Mouse (Mus musculus) CH12.LX (cell line): Measurements from ENCODE around the gene Dnm3. TPM values are rescaled to one million over a fixed set of nuclear protein-coding genes. Genes with fewer than 3 reads are reported as not detected.
A peak's percentile ranks its signal among the peaks of the same experiment; 100 is the strongest.

Experiments used
- DNase-seq: peaks from one replicate; pipeline ENCODE4 v3.0.0-alpha.2; 2013; ENCODE audit errors: extremely low read depth
- H3K27ac ChIP-seq: 2 replicates; pipeline ENCODE4 v1.5.1; 2012; ENCODE audit warnings: low read depth, mild to moderate bottlenecking, control low read depth, moderate library complexity; ENCODE audit not compliant: insufficient read depth
- H3K27me3 ChIP-seq: replicated peaks from 2 replicates; pipeline ENCODE3; 2012; ENCODE audit warnings: inconsistent platforms
- H3K36me3 ChIP-seq, 2 experiments: replicated peaks in 1 of 2; 2 replicates each; pipeline versions ENCODE3 to v1.6.1; 2012; ENCODE audit warnings: inconsistent platforms in 1 of 2, low read length in 1 of 2, mild to moderate bottlenecking in 1 of 2, mixed read lengths in 1 of 2, moderate library complexity in 1 of 2; ENCODE audit not compliant: control insufficient read depth in 1 of 2, insufficient read depth in 1 of 2
- H3K4me1 ChIP-seq, 2 experiments: 2 replicates each; pipeline ENCODE4 v1.6.1; 2012; ENCODE audit warnings: inconsistent platforms in 1 of 2, moderate library complexity in 1 of 2; ENCODE audit not compliant: insufficient read depth in 2 of 2, control insufficient read depth in 1 of 2
- H3K4me2 ChIP-seq: 2 replicates; pipeline ENCODE4 v1.6.1; 2012; ENCODE audit warnings: low read depth, mild to moderate bottlenecking, control low read depth; ENCODE audit not compliant: poor library complexity, insufficient read depth, severe bottlenecking
- H3K4me3 ChIP-seq, 3 experiments: fragments of 150-350 bp in 1 of 3; sonication (generic) in 1 of 3; replicated peaks in 1 of 3; 2 replicates each; pipeline versions ENCODE3 to v1.5.1; 2011 to 2012; ENCODE audit warnings: low read depth in 2 of 3, low read length in 2 of 3, mild to moderate bottlenecking in 2 of 3, moderate library complexity in 2 of 3, control low read depth in 1 of 3, improper control_type of control experiment in 1 of 3, inconsistent platforms in 1 of 3, mixed read lengths in 1 of 3; ENCODE audit not compliant: poor library complexity in 1 of 3
- H3K79me2 ChIP-seq: replicated peaks from 2 replicates; pipeline ENCODE4 v1.6.1; 2012; ENCODE audit warnings: mild to moderate bottlenecking, moderate library complexity; ENCODE audit not compliant: control insufficient read depth, poor library complexity, insufficient read depth, severe bottlenecking; ENCODE audit errors: extremely low read depth
- H3K9ac ChIP-seq: 2 replicates; pipeline ENCODE4 v1.6.1; 2012; ENCODE audit warnings: low read depth, mild to moderate bottlenecking, control low read depth, moderate library complexity; ENCODE audit not compliant: insufficient read depth
- H3K9me3 ChIP-seq: replicated peaks from 2 replicates; pipeline ENCODE3; 2012; ENCODE audit warnings: low read length, inconsistent platforms, mixed read lengths
- CHD1 ChIP-seq: IDR thresholded peaks from 2 replicates; pipeline ENCODE4 v1.6.1; 2012; ENCODE audit warnings: low read depth, low read length, improper control_type of control experiment, inconsistent platforms
- CTCF ChIP-seq, 2 experiments: IDR thresholded peaks in 1 of 2; conservative IDR thresholded peaks in 1 of 2; 2 replicates each; pipeline ENCODE4 v1.5.1; 2011 to 2012; ENCODE audit warnings: low read depth in 2 of 2, low read length in 2 of 2, improper control_type of control experiment in 1 of 2, inconsistent platforms in 1 of 2, mild to moderate bottlenecking in 1 of 2, moderate library complexity in 1 of 2
- E2F4 ChIP-seq: IDR thresholded peaks from 2 replicates; pipeline ENCODE4 v1.6.1; 2011; ENCODE audit warnings: low read depth, low read length, improper control_type of control experiment; ENCODE audit not compliant: insufficient replicate concordance
- ELF1 ChIP-seq: IDR thresholded peaks from 2 replicates; pipeline ENCODE4 v1.6.1; 2014; ENCODE audit warnings: low read depth, mild to moderate bottlenecking, inconsistent platforms, low read length, improper control_type of control experiment
- HCFC1 ChIP-seq: IDR thresholded peaks from 2 replicates; pipeline ENCODE4 v1.6.1; 2012; ENCODE audit warnings: low read depth, mild to moderate bottlenecking, inconsistent platforms, low read length, improper control_type of control experiment
- MAFK ChIP-seq: IDR thresholded peaks from 2 replicates; pipeline ENCODE4 v1.6.1; 2011; ENCODE audit warnings: low read length, improper control_type of control experiment; ENCODE audit not compliant: insufficient replicate concordance
- MAX ChIP-seq: IDR thresholded peaks from 2 replicates; pipeline ENCODE4 v1.6.1; 2011; ENCODE audit warnings: low read length, improper control_type of control experiment
- MAZ ChIP-seq: IDR thresholded peaks from 2 replicates; pipeline ENCODE4 v1.6.1; 2012; ENCODE audit warnings: low read depth, mild to moderate bottlenecking, inconsistent platforms, low read length, improper control_type of control experiment, moderate library complexity
- MXI1 ChIP-seq: IDR thresholded peaks from 2 replicates; pipeline ENCODE4 v1.6.1; 2011; ENCODE audit warnings: mild to moderate bottlenecking, low read depth, low read length, improper control_type of control experiment
- MYC ChIP-seq: IDR thresholded peaks from 2 replicates; pipeline ENCODE4 v1.6.1; 2011; ENCODE audit warnings: low read depth, mild to moderate bottlenecking, improper control_type of control experiment, low read length
- NELFE ChIP-seq: IDR thresholded peaks from 2 replicates; pipeline ENCODE4 v1.6.1; 2011; ENCODE audit warnings: low read depth, low read length, improper control_type of control experiment
- NRF1 ChIP-seq: IDR thresholded peaks from 2 replicates; pipeline ENCODE4 v1.6.1; 2014; ENCODE audit warnings: low read depth, mild to moderate bottlenecking, inconsistent platforms, low read length, improper control_type of control experiment, moderate library complexity
- PAX5 ChIP-seq: IDR thresholded peaks from 2 replicates; pipeline ENCODE4 v1.6.1; 2012; ENCODE audit warnings: low read length, inconsistent platforms, mixed read lengths
- POLR2A ChIP-seq: IDR thresholded peaks from 2 replicates; pipeline ENCODE4 v1.6.1; 2011; ENCODE audit warnings: low read depth, mild to moderate bottlenecking, improper control_type of control experiment, low read length
- POLR2AphosphoS2 ChIP-seq: IDR thresholded peaks from 2 replicates; pipeline ENCODE4 v1.6.1; 2011; ENCODE audit warnings: low read depth, low read length, improper control_type of control experiment
- RCOR1 ChIP-seq: conservative IDR thresholded peaks from 2 replicates; pipeline ENCODE4 v1.6.1; 2012; ENCODE audit warnings: low read depth, mild to moderate bottlenecking, inconsistent platforms, low read length, improper control_type of control experiment
- SMC3 ChIP-seq: IDR thresholded peaks from 2 replicates; pipeline ENCODE4 v1.6.1; 2011; ENCODE audit warnings: low read depth, low read length, improper control_type of control experiment
- TBP ChIP-seq: conservative IDR thresholded peaks from 2 replicates; pipeline ENCODE4 v1.6.1; 2011; ENCODE audit warnings: low read depth, low read length, improper control_type of control experiment
- UBTF ChIP-seq: IDR thresholded peaks from 2 replicates; pipeline ENCODE4 v1.6.1; 2012; ENCODE audit warnings: low read depth, mild to moderate bottlenecking, inconsistent platforms, low read length, improper control_type of control experiment, moderate library complexity
- USF2 ChIP-seq: conservative IDR thresholded peaks from 2 replicates; pipeline ENCODE4 v1.6.1; 2011; ENCODE audit warnings: low read depth, low read length, improper control_type of control experiment
- ZKSCAN1 ChIP-seq: IDR thresholded peaks from 2 replicates; pipeline ENCODE4 v1.6.1; 2012; ENCODE audit warnings: low read depth, inconsistent platforms, low read length, improper control_type of control experiment, borderline replicate concordance
- ZMIZ1 ChIP-seq: IDR thresholded peaks from 2 replicates; pipeline ENCODE4 v1.6.1; 2012; ENCODE audit warnings: low read depth, mild to moderate bottlenecking, inconsistent platforms, low read length, improper control_type of control experiment
- dilution Hi-C: fragments of 300-500 bp; cut with MboI; formaldehyde crosslinking; loops from 2 replicates; pipeline ENCODE4 v1.14.3; 2020; ENCODE audit warnings: low sequenced_read_pairs; ENCODE audit not compliant: extremely low pct_unique_long_range_greater_than_20kb, extremely low pct_ligation_motif_present
- in situ Hi-C: fragments of 300-500 bp; cut with MboI; formaldehyde crosslinking; loops from 3 replicates; pipeline ENCODE4 v1.14.3; 2019; ENCODE audit warnings: low sequenced_read_pairs, low pct_ligation_motif_present, low pct_unique_long_range_greater_than_20kb, mixed read lengths
- polyA plus RNA-seq: library from polyadenylated mRNA; unstranded; fragments of >175 nt; gene quantifications from 2 replicates; pipeline ENCODE4 v1.2.1, GENCODE M21; 2012; ENCODE audit warnings: low read depth; ENCODE audit not compliant: insufficient read length
- total RNA-seq, 2 experiments: library from RNA; depleted of rRNA; stranded (reverse); fragments of 300-350 nt in 1 of 2; fragments of >200 nt in 1 of 2; gene quantifications; 2 replicates each; pipeline ENCODE4 v1.2.3; 2012 to 2014

Dnm3 gene
- total and polyA plus RNA-seq, 3 experiments, result 3.6 to 9.5 (median 6.9) TPM

- no peaks in the 10 kb centered on the region for H3K9me3 ChIP-seq
- no peaks in the 10 kb centered on the region for H3K27me3 ChIP-seq
- H3K36me3 ChIP-seq, result no peaks in the 10 kb centered on the region
- H3K4me3 ChIP-seq, result no peak overlapping the region
- peaks cover 9 to 15% of the 10 kb centered on the region in 2 experiments for H3K4me1 ChIP-seq
- H3K79me2 ChIP-seq, result no peaks in the 10 kb centered on the region; the same call in 1 of the 2 replicates
- no peak overlapping the region for H3K4me2 ChIP-seq
- no peak overlapping the region for H3K9ac ChIP-seq
- no peak overlapping the region for H3K27ac ChIP-seq
- in situ Hi-C loops, result no loop called here
- no peak for DNase-seq
- dilution Hi-C loops, result no loop called here
- TF ChIP-seq USF2 (no peak), UBTF (no peak), CHD1 (no peak), MAFK (no peak), TBP (no peak), ELF1 (no peak)
- TF ChIP-seq, all 38 proteins: peak for 0
These were observed 377.6 kb downstream of the Dnm3 start for GRCm38 (mm10) chr1:162100033-162100820.

GRCm38 (mm10) chr1:162099203-162099602 lies 378.6 kb downstream of the Dnm3 start:
- DNase-seq, result no peak
- in situ Hi-C loops, result no loop called here
- no peak overlapping the region for H3K27ac ChIP-seq
- H3K4me1 ChIP-seq, result peaks cover 9 to 23% of the 10 kb centered on the region in 2 experiments
- H3K9ac ChIP-seq, result no peak overlapping the region
- H3K36me3 ChIP-seq, result no peaks in the 10 kb centered on the region
- no peak overlapping the region for H3K4me2 ChIP-seq
- H3K9me3 ChIP-seq, result no peaks in the 10 kb centered on the region
- H3K27me3 ChIP-seq, result no peaks in the 10 kb centered on the region
- TF ChIP-seq TBP (no peak), POLR2AphosphoS2 (no peak)
- dilution Hi-C loops, result no loop called here
- H3K4me3 ChIP-seq, result no peak overlapping the region
- H3K79me2 ChIP-seq, result no peaks in the 10 kb centered on the region; the same call in 1 of the 2 replicates

GRCm38 (mm10) chr1:162094523-162095272 lies 383.1 kb downstream of the Dnm3 start:
- Histone ChIP-seq H3K4me2 (peak overlapping the region; percentile 60; the same call in 1 of the 2 replicates), H3K4me3 (no peak overlapping the region), H3K27me3 (no peaks in the 10 kb centered on the region), H3K79me2 (no peaks in the 10 kb centered on the region; the same call in 1 of the 2 replicates), H3K36me3 (no peaks in the 10 kb centered on the region), H3K9me3 (peaks cover 3% of the 10 kb centered on the region), H3K9ac (peak overlapping the region; percentile 55), H3K27ac (peak overlapping the region; percentile 98), H3K4me1 (peaks cover 3 to 32% of the 10 kb centered on the region in 2 experiments)
- in situ Hi-C loops (no loop called here), dilution Hi-C loops (no loop called here)
- DNase-seq, result peak; percentile 45
- peak; percentile 14; the same call in 1 of the 2 replicates for TF ChIP-seq NELFE
- TF ChIP-seq ZMIZ1, result no peak
- peak; percentile 46; the same call in 1 of the 2 replicates for TF ChIP-seq TBP
- TF ChIP-seq SMC3, result 0 out of 2 replicates have a peak, but pooled peaks have one; percentile 5
- TF ChIP-seq RCOR1, result peak; percentile 75
- TF ChIP-seq CHD1, result peak; percentile 90
- TF ChIP-seq ZKSCAN1, result no peak
- no peak for TF ChIP-seq POLR2A
- 0 out of 2 replicates have a peak, but pooled peaks have one; percentile 48 for TF ChIP-seq E2F4
- no peak for TF ChIP-seq PAX5
- TF ChIP-seq MYC, result peak; percentile 62; the same call in 1 of the 2 replicates
- TF ChIP-seq MAZ, result 0 out of 2 replicates have a peak, but pooled peaks have one; percentile 18
- TF ChIP-seq MAX, result peak; percentile 62
- TF ChIP-seq ELF1, result peak; percentile 34; the same call in 1 of the 2 replicates
- peak; percentile 43 for TF ChIP-seq USF2
- TF ChIP-seq HCFC1, result no peak
- TF ChIP-seq MXI1, result no peak
- no peak for TF ChIP-seq CTCF (conservative IDR thresholded peaks at IDR 0.05 in 1 of 2, IDR thresholded peaks at IDR 0.05 in 1 of 2; ENCODE audit: low read depth in 2 of 2, low read length in 2 of 2)
- no peak for TF ChIP-seq NRF1
